Mouse (Mus musculus) heart, postnatal 10 days (tissue): Measurements from ENCODE around the gene Trim43c. TPM values are rescaled to one million over a fixed set of nuclear protein-coding genes. Genes with fewer than 3 reads are reported as not detected.
"Not testable (repeated sequence)": the region's sequence is repeated elsewhere in the genome, so short reads cannot be mapped to it uniquely, and the experiment has no call there.

Experiments used
- DNase-seq, 2 experiments: peaks; one replicate each; pipeline ENCODE4 v3.0.0; 2021
- intact Hi-C: fragments of 180-260 bp; cut with DNase I; formaldehyde crosslinking; loops from one replicate; pipeline ENCODE4 v1.15.1; 2025
- total RNA-seq, 2 experiments: library from RNA; stranded (reverse); gene quantifications; 2 replicates each; pipeline ENCODE4 v1.2.3; 2021

The Trim43c gene
- total RNA-seq = not detected

- intact Hi-C loops, DNase-seq: not testable (repeated sequence)
These were observed at the start of gene Trim43c for GRCm38 (mm10) chr9:88838864-88839263. Gene Trim43c, plus strand, starts transcription at chr9:88839164.

- DNase-seq, intact Hi-C loops: not testable (repeated sequence)
These were observed 14.1 kb downstream of the Trim43c start for GRCm38 (mm10) chr9:88853072-88853471.

GRCm38 (mm10) chr9:88858566-88859492 lies 19.9 kb downstream of the Trim43c start:
- intact Hi-C loops = not testable (repeated sequence)
- peak; percentile 91 to 93 for DNase-seq

Other genes with a start within 250 kb of the Trim43c start
- 10 to 100 TPM; 17.0 to 25.2 TPM for gene Mthfsl, start 118.9 kb upstream of the Trim43c start, total RNA-seq
- gene Bcl2a1d, start 107.2 kb upstream of the Trim43c start, total RNA-seq = under 1 TPM; 0.52 to 0.60 TPM
- not detected for gene Bcl2a1a, start 117.7 kb downstream of the Trim43c start, total RNA-seq